Mouse (Mus musculus): ENCODE results near the gene Def6. TPM values are rescaled to one million over a fixed set of nuclear protein-coding genes. Genes with fewer than 3 reads are reported as not detected.

Def6 gene
- total and polyA plus RNA-seq, 3 experiments: 2.9 to 4.5 (median 3.4) TPM

DNA sequence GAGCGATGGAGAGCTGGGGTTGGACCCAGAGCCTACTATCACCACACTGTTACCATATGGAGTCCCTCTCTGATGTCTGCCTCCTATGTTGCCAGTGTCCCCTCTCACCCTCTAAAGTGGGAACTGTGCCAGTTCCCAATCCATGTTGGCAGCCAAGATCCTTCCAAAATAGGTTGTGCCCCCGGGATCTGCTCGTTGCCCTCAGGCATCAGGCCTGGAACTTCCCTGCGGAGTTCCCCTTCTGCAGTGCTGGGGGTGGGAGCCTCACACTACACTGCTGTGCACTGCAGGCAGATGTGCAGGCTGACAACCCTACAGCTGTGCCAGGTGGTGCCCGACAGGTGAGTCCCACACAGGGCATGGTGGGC is 44.7 kb downstream of the Def6 start:
- no peaks in the 10 kb centered on the region; the same call in none of the 2 replicates for H3K79me2 ChIP-seq (replicated peaks; ENCODE audit: control insufficient read depth, insufficient read depth, low read length)
- TF ChIP-seq CTCF (IDR thresholded peaks at IDR 0.05): no peak
- TF ChIP-seq POLR2A (IDR thresholded peaks at IDR 0.05; ENCODE audit: insufficient read depth, low read depth, low read length): no peak
- no peak for TF ChIP-seq EP300 (IDR thresholded peaks at IDR 0.05; ENCODE audit: insufficient read depth, low read depth, low read length)
- 46% methylated on average over 5 of the region's 5 CpGs for WGBS
- no peaks in the 10 kb centered on the region for H3K27me3 ChIP-seq (ENCODE audit: control insufficient read depth, insufficient read depth, low read length)
- peaks cover 42% of the 10 kb centered on the region for H3K4me1 ChIP-seq (ENCODE audit: control insufficient read depth, insufficient read depth, low read length)
- DNase-seq: peak in 1 of 2 experiments; percentile 45
- H3K4me3 ChIP-seq: no peak overlapping the region
- H3K9ac ChIP-seq (ENCODE audit: low read depth, low read length): no peak overlapping the region
- intact Hi-C loops (cut with DNase I): no loop called here
- H3K27ac ChIP-seq: peak overlapping the region; percentile 69
- H3K36me3 ChIP-seq (ENCODE audit: control insufficient read depth, insufficient read depth, low read length): no peaks in the 10 kb centered on the region; the same call in 1 of the 2 replicates

DNA sequence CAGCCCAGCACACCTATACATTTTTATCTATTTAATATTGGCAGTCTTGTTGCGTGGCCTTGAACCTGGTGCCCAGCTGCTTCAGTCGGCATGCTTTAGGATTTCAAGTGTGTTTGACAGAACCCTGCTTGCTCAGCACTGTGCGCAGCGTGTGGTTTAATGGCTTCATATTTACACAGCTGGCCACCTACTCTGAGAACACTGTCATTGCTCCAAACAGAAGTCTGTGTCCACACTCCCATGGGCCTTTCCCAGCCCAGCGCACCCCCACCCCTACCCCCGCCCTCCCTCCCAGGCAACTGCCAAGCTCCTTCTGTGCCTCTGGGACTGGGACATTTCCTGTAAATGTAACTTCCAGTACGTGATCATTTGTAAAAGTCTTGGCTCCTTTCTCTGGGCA is 45.6 kb downstream of the Def6 start:
- H3K79me2 ChIP-seq (replicated peaks; ENCODE audit: control insufficient read depth, insufficient read depth, low read length): no peaks in the 10 kb centered on the region; the same call in 1 of the 2 replicates
- 54% methylated on average over 7 of the region's 7 CpGs for WGBS
- no peaks in the 10 kb centered on the region for H3K27me3 ChIP-seq (ENCODE audit: control insufficient read depth, insufficient read depth, low read length)
- H3K4me3 ChIP-seq: no peak overlapping the region
- H3K9ac ChIP-seq (ENCODE audit: low read depth, low read length): no peak overlapping the region
- peak overlapping the region; percentile 60 for H3K27ac ChIP-seq
- TF ChIP-seq CTCF (IDR thresholded peaks at IDR 0.05) (no peak), POLR2A (IDR thresholded peaks at IDR 0.05; ENCODE audit: insufficient read depth, low read depth, low read length) (no peak), EP300 (IDR thresholded peaks at IDR 0.05; ENCODE audit: insufficient read depth, low read depth, low read length) (peak; percentile 62; the same call in 1 of the 2 replicates)
- peaks cover 40% of the 10 kb centered on the region for H3K4me1 ChIP-seq (ENCODE audit: control insufficient read depth, insufficient read depth, low read length)
- no peaks in the 10 kb centered on the region; the same call in 1 of the 2 replicates for H3K36me3 ChIP-seq (ENCODE audit: control insufficient read depth, insufficient read depth, low read length)
- DNase-seq: peak in 1 of 2 experiments; percentile 65
- intact Hi-C loops (cut with DNase I): no loop called here

DNA sequence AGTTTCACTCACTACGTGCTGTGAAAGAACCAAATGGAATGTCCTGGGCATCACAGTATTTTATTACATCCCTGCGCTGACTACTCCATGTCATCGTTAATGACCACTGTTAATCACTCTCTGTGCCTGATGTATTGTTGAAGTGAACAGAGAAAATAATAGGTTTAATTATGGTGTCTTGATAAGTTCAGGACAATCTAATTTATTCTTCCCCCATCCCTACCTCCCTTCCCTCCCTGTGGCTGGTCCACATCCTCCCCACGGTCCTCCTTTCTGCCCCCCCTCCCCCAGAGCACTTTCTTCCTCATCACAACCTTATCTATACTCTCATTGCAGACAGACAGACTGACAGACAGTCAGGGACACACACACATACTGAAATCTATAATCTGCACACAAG is 47.2 kb downstream of the Def6 start:
- intact Hi-C loops (cut with DNase I): no loop called here
- H3K4me3 ChIP-seq: no peak overlapping the region

DNA sequence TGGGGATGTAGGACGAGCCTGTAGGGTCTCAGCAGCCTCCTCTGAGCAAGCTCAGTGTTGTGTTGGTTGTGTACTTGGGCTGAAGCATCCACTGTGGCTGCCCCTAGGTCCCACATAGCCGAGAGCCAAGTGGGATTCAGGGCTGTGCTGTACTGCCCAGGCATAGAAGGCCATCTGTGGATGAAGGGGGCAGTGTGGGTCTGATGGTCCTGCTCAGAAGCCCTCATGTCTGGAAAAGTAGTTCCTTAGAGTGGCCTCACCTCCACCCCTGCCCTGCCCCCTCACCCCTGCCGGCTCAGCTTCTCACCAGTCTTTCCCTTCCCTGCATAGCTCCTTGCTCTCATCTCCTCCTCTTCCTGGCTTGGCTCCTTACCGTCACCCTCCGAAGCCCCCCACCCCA is 48.1 kb downstream of the Def6 start:
- Histone ChIP-seq H3K27ac (peak overlapping the region; percentile 31; the same call in 1 of the 2 replicates), H3K9ac (ENCODE audit: low read depth, low read length) (no peak overlapping the region), H3K79me2 (replicated peaks; ENCODE audit: control insufficient read depth, insufficient read depth, low read length) (no peaks in the 10 kb centered on the region; the same call in 1 of the 2 replicates), H3K4me1 (ENCODE audit: control insufficient read depth, insufficient read depth, low read length) (peaks cover 38% of the 10 kb centered on the region), H3K36me3 (ENCODE audit: control insufficient read depth, insufficient read depth, low read length) (no peaks in the 10 kb centered on the region; the same call in 1 of the 2 replicates), H3K27me3 (ENCODE audit: control insufficient read depth, insufficient read depth, low read length) (no peaks in the 10 kb centered on the region), H3K4me3 (no peak overlapping the region)
- TF ChIP-seq CTCF (IDR thresholded peaks at IDR 0.05) (no peak), POLR2A (IDR thresholded peaks at IDR 0.05; ENCODE audit: insufficient read depth, low read depth, low read length) (no peak), EP300 (IDR thresholded peaks at IDR 0.05; ENCODE audit: insufficient read depth, low read depth, low read length) (no peak)
- intact Hi-C loops (cut with DNase I): no loop called here
- WGBS: 43% methylated on average over 5 of the region's 5 CpGs
- DNase-seq: no peak

More for the DNA sequence above, 47.2 kb downstream of the Def6 start:
- Histone ChIP-seq H3K9ac (ENCODE audit: low read depth, low read length) (no peak overlapping the region), H3K79me2 (replicated peaks; ENCODE audit: control insufficient read depth, insufficient read depth, low read length) (no peaks in the 10 kb centered on the region; the same call in 1 of the 2 replicates), H3K27me3 (ENCODE audit: control insufficient read depth, insufficient read depth, low read length) (no peaks in the 10 kb centered on the region), H3K27ac (no peak overlapping the region; the same call in 1 of the 2 replicates), H3K36me3 (ENCODE audit: control insufficient read depth, insufficient read depth, low read length) (no peaks in the 10 kb centered on the region; the same call in 1 of the 2 replicates), H3K4me1 (ENCODE audit: control insufficient read depth, insufficient read depth, low read length) (peaks cover 38% of the 10 kb centered on the region)
- no peak for DNase-seq
- WGBS: 79% methylated on average over 4 of the region's 4 CpGs
- TF ChIP-seq POLR2A (IDR thresholded peaks at IDR 0.05; ENCODE audit: insufficient read depth, low read depth, low read length) (no peak), CTCF (IDR thresholded peaks at IDR 0.05) (no peak), EP300 (IDR thresholded peaks at IDR 0.05; ENCODE audit: insufficient read depth, low read depth, low read length) (no peak)

DNA sequence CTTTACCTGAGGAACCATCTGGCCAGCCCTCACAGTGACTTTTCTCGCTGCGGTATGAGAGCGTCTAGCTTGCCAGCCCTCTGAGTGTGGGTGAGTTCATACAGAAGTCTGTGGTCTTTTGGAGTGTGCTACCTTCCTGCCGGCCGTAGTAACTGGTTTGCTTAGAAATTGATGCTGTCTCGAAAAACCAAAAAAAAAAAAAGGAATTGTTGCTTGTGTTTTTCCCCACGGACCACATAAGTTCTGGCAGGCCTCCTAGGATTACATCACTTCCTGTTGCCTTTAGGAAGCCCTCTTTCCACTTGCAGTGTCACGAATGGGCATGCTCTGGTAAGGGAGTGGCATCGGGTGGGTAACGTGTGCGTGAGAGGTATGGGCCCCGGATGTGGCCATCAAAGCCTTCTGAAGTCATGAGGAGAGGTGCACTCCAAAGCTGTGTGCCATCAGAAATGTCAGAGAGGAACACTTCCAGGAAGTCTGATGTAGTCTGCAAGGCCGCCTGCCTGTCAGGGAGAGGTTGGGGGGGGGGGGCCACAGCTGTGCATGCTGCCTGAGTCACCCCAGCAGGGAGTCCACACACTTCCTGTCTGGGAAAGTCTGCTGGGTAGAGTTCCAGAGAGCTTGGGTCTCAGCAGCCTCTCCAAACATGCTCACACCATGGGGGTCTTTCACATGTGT is 49.2 kb downstream of the Def6 start:
- peak overlapping the region; percentile 24 for H3K4me3 ChIP-seq
- H3K27me3 ChIP-seq (ENCODE audit: control insufficient read depth, insufficient read depth, low read length): no peaks in the 10 kb centered on the region
- peaks cover 34% of the 10 kb centered on the region for H3K4me1 ChIP-seq (ENCODE audit: control insufficient read depth, insufficient read depth, low read length)
- intact Hi-C loops (cut with DNase I): no loop called here
- no peaks in the 10 kb centered on the region; the same call in 1 of the 2 replicates for H3K79me2 ChIP-seq (replicated peaks; ENCODE audit: control insufficient read depth, insufficient read depth, low read length)
- 38% methylated on average over 13 of the region's 13 CpGs for WGBS
- TF ChIP-seq EP300 (IDR thresholded peaks at IDR 0.05; ENCODE audit: insufficient read depth, low read depth, low read length) (no peak; the same call in 1 of the 2 replicates), POLR2A (IDR thresholded peaks at IDR 0.05; ENCODE audit: insufficient read depth, low read depth, low read length) (no peak), CTCF (IDR thresholded peaks at IDR 0.05) (no peak)
- DNase-seq: peak; percentile 77 to 83
- peak overlapping the region; percentile 48 for H3K9ac ChIP-seq (ENCODE audit: low read depth, low read length)
- no peaks in the 10 kb centered on the region; the same call in 1 of the 2 replicates for H3K36me3 ChIP-seq (ENCODE audit: control insufficient read depth, insufficient read depth, low read length)
- H3K27ac ChIP-seq: peak overlapping the region; percentile 83

DNA sequence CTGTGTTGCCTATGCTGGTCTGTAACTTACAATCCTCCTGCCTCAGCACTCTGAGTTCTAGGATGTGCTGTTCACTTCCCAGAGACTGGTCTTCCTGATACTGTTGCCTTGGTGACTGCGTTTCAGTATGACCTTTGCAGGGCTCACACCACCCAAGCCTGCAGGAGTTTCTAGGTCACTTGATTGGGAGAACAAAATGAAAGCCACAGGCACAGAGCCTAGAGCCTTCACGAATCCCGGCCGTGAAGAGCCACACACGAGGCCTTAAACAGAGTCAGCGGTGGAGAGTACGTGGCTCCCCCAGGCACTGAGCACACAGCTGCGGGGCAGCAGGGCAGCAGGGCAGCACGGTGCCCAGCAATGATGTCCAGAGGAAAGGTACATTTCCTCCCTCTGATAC is 50.7 kb downstream of the Def6 start:
- Histone ChIP-seq H3K36me3 (ENCODE audit: control insufficient read depth, insufficient read depth, low read length) (no peaks in the 10 kb centered on the region), H3K4me3 (no peak overlapping the region), H3K27me3 (ENCODE audit: control insufficient read depth, insufficient read depth, low read length) (no peaks in the 10 kb centered on the region), H3K27ac (peak overlapping the region; percentile 83; the same call in 1 of the 2 replicates), H3K9ac (ENCODE audit: low read depth, low read length) (no peak overlapping the region), H3K4me1 (ENCODE audit: control insufficient read depth, insufficient read depth, low read length) (peaks cover 24% of the 10 kb centered on the region), H3K79me2 (replicated peaks; ENCODE audit: control insufficient read depth, insufficient read depth, low read length) (no peaks in the 10 kb centered on the region; the same call in 1 of the 2 replicates)
- intact Hi-C loops (cut with DNase I): no loop called here
- 71% methylated on average over 9 of the region's 9 CpGs for WGBS
- no peak for DNase-seq
- TF ChIP-seq EP300 (IDR thresholded peaks at IDR 0.05; ENCODE audit: insufficient read depth, low read depth, low read length) (no peak), POLR2A (IDR thresholded peaks at IDR 0.05; ENCODE audit: insufficient read depth, low read depth, low read length) (no peak), CTCF (IDR thresholded peaks at IDR 0.05) (no peak)
